ENCODE assay signal across 10 mouse cellular contexts in genomic region chr14:73444733-73445132, GRCm38 (mm10). TPM values are rescaled to one million over a fixed set of nuclear protein-coding genes. Genes with fewer than 3 reads are reported as not detected.
DNase-seq lines count a peak whose midpoint lies in the region; ATAC-seq lines count a peak whose summit lies in the region.
"Had no signal": no experiment of that assay in that cellular context is flagged by ENCODE, and none has a peak within 500 bp of the region (broad histone marks: within the 10 kb centered on the region; RNA-seq: fewer than 3 reads in every experiment).

No protein-coding gene starts in this region.

- no peaks in the 10 kb centered on the region for H3K27me3 ChIP-seq in limb, embryonic 15.5 days
- no peaks in the 10 kb centered on the region for H3K27me3 ChIP-seq in midbrain, embryonic 13.5 days

- H3K4me2 ChIP-seq in limb, embryonic 15.5 days, result no peak overlapping the region
- no peak overlapping the region for H3K4me2 ChIP-seq in midbrain, embryonic 13.5 days (replicated peaks)

- WGBS in limb, embryonic 15.5 days, result 50% methylated on average over 3 of the region's 3 CpGs
- WGBS in midbrain, embryonic 13.5 days, result 70% methylated on average over 3 of the region's 3 CpGs

- no peaks in the 10 kb centered on the region for H3K36me3 ChIP-seq in limb, embryonic 15.5 days
- H3K36me3 ChIP-seq in midbrain, embryonic 13.5 days, result no peaks in the 10 kb centered on the region

- H3K9ac ChIP-seq in limb, embryonic 15.5 days, result no peak overlapping the region
- H3K9ac ChIP-seq in midbrain, embryonic 13.5 days (replicated peaks), result no peak overlapping the region

- no peaks in the 10 kb centered on the region for H3K9me3 ChIP-seq in limb, embryonic 15.5 days
- H3K9me3 ChIP-seq in midbrain, embryonic 13.5 days, result no peaks in the 10 kb centered on the region

- peak overlapping the region; percentile 8; the same call in 1 of the 2 replicates for H3K27ac ChIP-seq in brown adipose tissue, adult 24 weeks (replicated peaks; ENCODE audit: low read depth, low read length)
- H3K27ac ChIP-seq in limb, embryonic 15.5 days, result peak overlapping the region; percentile 69
- no peak overlapping the region for H3K27ac ChIP-seq in midbrain, embryonic 13.5 days

- ATAC-seq in limb, embryonic 15.5 days (ENCODE audit: insufficient number of reproducible peaks, low FRiP score, low TSS enrichment, low read depth), result no peak
- ATAC-seq in midbrain, embryonic 13.5 days, result no peak

- H3K4me1 ChIP-seq in brown adipose tissue, adult 24 weeks (ENCODE audit: control insufficient read depth, insufficient read depth, insufficient read length, low read length), result peaks cover 8% of the 10 kb centered on the region
- H3K4me1 ChIP-seq in limb, embryonic 15.5 days, result 0 out of 2 replicates have a peak, but pooled peaks cover 9% of the 10 kb centered on the region
- no peaks in the 10 kb centered on the region for H3K4me1 ChIP-seq in midbrain, embryonic 13.5 days (replicated peaks)

- no peak overlapping the region for H3K4me3 ChIP-seq in brown adipose tissue, adult 24 weeks (ENCODE audit: insufficient read depth, low read depth, low read length)
- H3K4me3 ChIP-seq in limb, embryonic 15.5 days, result no peak overlapping the region
- H3K4me3 ChIP-seq in midbrain, embryonic 13.5 days (replicated peaks), result no peak overlapping the region
- H3K4me3 ChIP-seq: myocyte had no signal

- peak; percentile 14 for DNase-seq in induced T-regulatory cell, adult 2 months (ENCODE audit: low read depth)
- DNase-seq in lung, postnatal 4 days, result peak; percentile 23 to 55
- no peak for DNase-seq in embryo, embryonic 11 days
- DNase-seq in adrenal gland, adult 2 months, result no peak
- DNase-seq: cerebellum, adult 8-10 months; gastrocnemius, postnatal 10 days had no signal

RNA-seq across cellular contexts. Expression of gene Itm2b, which starts 59.6 kb away (rescaled TPM):
- 1,115 and 1,308 TPM in 2 replicates for polyA plus RNA-seq in brown adipose tissue, adult 24 weeks (2012; ENCODE audit: insufficient read depth, insufficient read length, missing spikeins)
- 1,189 and 1,299 TPM in 2 replicates for polyA plus RNA-seq in limb, embryonic 15.5 days (2015; fragmentation: Nextera tagmentation; extraction: Ambion mirVana)
- total RNA-seq in adrenal gland, adult 2 months (2021), result 1,000 to 10,000 TPM; 1,107 to 1,115 TPM
- polyA plus RNA-seq in adrenal gland, adult 2 months (2012; rRNA removed), result 828 and 985 TPM in 2 replicates
- 442 and 449 TPM in 2 replicates for polyA plus RNA-seq in midbrain, embryonic 13.5 days (2015; fragmentation: Nextera tagmentation; extraction: Ambion mirVana)

Comparison
In these comparisons a context has a peak if more than half of its experiments do, and no peak if none do; other contexts are left out.
1. DNase-seq: peak in induced T-regulatory cell, adult 2 months (single experiment) and lung, postnatal 4 days (2 of 2); none in embryo, embryonic 11 days (single experiment) and adrenal gland, adult 2 months (single experiment).